Mouse (Mus musculus) kidney, embryonic 14.5 days (tissue): ENCODE results near the gene Ccdc92b. TPM values are rescaled to one million over a fixed set of nuclear protein-coding genes. Genes with fewer than 3 reads are reported as not detected.

Experiments
- ATAC-seq: fragments of 200-750 bp; cut with Nextera tagmentation; 2 replicates; pipeline ENCODE4 v1.8.0; 2017; ENCODE audit warnings: moderate number of reproducible peaks, mild to moderate bottlenecking, moderate TSS enrichment, moderate library complexity; ENCODE audit not compliant: low FRiP score, low TSS enrichment
- H3K27ac ChIP-seq: fragments of 300-500 bp; sonication (generic); 2 replicates; pipeline ENCODE4 v1.5.1; 2014; ENCODE audit warnings: low read depth, mild to moderate bottlenecking, low read length, moderate library complexity, mixed read lengths
- H3K27me3 ChIP-seq: fragments of 300-500 bp; sonication (generic); 2 replicates; pipeline ENCODE4 v1.6.1; 2014; ENCODE audit warnings: mild to moderate bottlenecking, low read length; ENCODE audit not compliant: control insufficient read depth, insufficient read depth
- H3K36me3 ChIP-seq: fragments of 300-500 bp; sonication (generic); 2 replicates; pipeline ENCODE4 v1.6.1; 2014; ENCODE audit warnings: low read length, mixed read lengths; ENCODE audit not compliant: control insufficient read depth, insufficient read depth
- H3K4me1 ChIP-seq: fragments of 300-500 bp; sonication (generic); 2 replicates; pipeline ENCODE4 v1.6.1; 2014; ENCODE audit warnings: low read length, mixed read lengths; ENCODE audit not compliant: control insufficient read depth, insufficient read depth
- H3K4me2 ChIP-seq: fragments of 300-500 bp; sonication (generic); replicated peaks from 2 replicates; pipeline ENCODE4 v1.6.1; 2014; ENCODE audit warnings: low read depth, mild to moderate bottlenecking, low read length
- H3K4me3 ChIP-seq: fragments of 300-500 bp; sonication (generic); 2 replicates; pipeline ENCODE4 v1.5.1; 2014; ENCODE audit warnings: mild to moderate bottlenecking, low read length
- H3K9ac ChIP-seq: fragments of 300-500 bp; sonication (generic); 2 replicates; pipeline ENCODE4 v1.6.1; 2014; ENCODE audit warnings: low read depth, mild to moderate bottlenecking, low read length, moderate library complexity
- H3K9me3 ChIP-seq: fragments of 300-500 bp; sonication (generic); 2 replicates; pipeline ENCODE4 v1.6.1; 2016; ENCODE audit warnings: low read length; ENCODE audit not compliant: control insufficient read depth
- WGBS: fragments of 180-500 bp; shearing (Covaris S2); extraction: QIAGEN DNeasy Blood & Tissue Kit; methylation state at CpG from one replicate; pipeline ENCODE4 v1.1.7; 2014; 5-methylcytosine and 5-hydroxymethylcytosine counted together
- polyA plus RNA-seq: library from polyadenylated mRNA; unstranded; fragments of >200 nt; fragmentation: Nextera tagmentation; extraction: Ambion mirVana; gene quantifications from 2 replicates; pipeline ENCODE4 v1.2.1, GENCODE M21; 2014

Gene Ccdc92b
- polyA plus RNA-seq, 1 experiment from 2014 or later: 0.12 TPM

GRCm38 (mm10) chr11:74660336-74660735 lies 40.9 kb downstream of the Ccdc92b start:
- no peak for ATAC-seq
- WGBS: 94% methylated on average over 13 of the region's 13 CpGs
- no peaks in the 10 kb centered on the region for H3K4me1 ChIP-seq
- H3K9me3 ChIP-seq: peaks cover 5% of the 10 kb centered on the region; the same call in 1 of the 2 replicates
- H3K4me3 ChIP-seq: no peak overlapping the region
- no peaks in the 10 kb centered on the region for H3K27me3 ChIP-seq
- no peak overlapping the region for H3K4me2 ChIP-seq
- H3K9ac ChIP-seq: no peak overlapping the region
- H3K27ac ChIP-seq: no peak overlapping the region
- peaks cover 87% of the 10 kb centered on the region for H3K36me3 ChIP-seq

GRCm38 (mm10) chr11:74661641-74662040 lies 42.2 kb downstream of the Ccdc92b start:
- Histone ChIP-seq H3K27ac (no peak overlapping the region), H3K27me3 (no peaks in the 10 kb centered on the region), H3K36me3 (peaks cover 98% of the 10 kb centered on the region), H3K4me1 (no peaks in the 10 kb centered on the region), H3K9me3 (peaks cover 5% of the 10 kb centered on the region; the same call in 1 of the 2 replicates), H3K9ac (no peak overlapping the region), H3K4me3 (no peak overlapping the region), H3K4me2 (no peak overlapping the region)
- WGBS: 93% methylated on average over 19 of the region's 19 CpGs
- no peak for ATAC-seq

- no peak for ATAC-seq
- Histone ChIP-seq H3K9ac (no peak overlapping the region), H3K27ac (no peak overlapping the region), H3K27me3 (no peaks in the 10 kb centered on the region), H3K4me1 (no peaks in the 10 kb centered on the region), H3K9me3 (peaks cover 5% of the 10 kb centered on the region; the same call in 1 of the 2 replicates), H3K4me2 (no peak overlapping the region), H3K36me3 (peaks cover 99% of the 10 kb centered on the region), H3K4me3 (no peak overlapping the region)
- WGBS: 90% methylated on average over 6 of the region's 6 CpGs
These were observed 42.8 kb downstream of the Ccdc92b start for GRCm38 (mm10) chr11:74662221-74662620.

GRCm38 (mm10) chr11:74664279-74664678 lies 44.9 kb downstream of the Ccdc92b start:
- no peak overlapping the region for H3K27ac ChIP-seq
- H3K9me3 ChIP-seq: no peaks in the 10 kb centered on the region
- ATAC-seq: no peak
- H3K4me3 ChIP-seq: no peak overlapping the region
- H3K4me1 ChIP-seq: no peaks in the 10 kb centered on the region
- WGBS: 92% methylated on average over 3 of the region's 3 CpGs
- peaks cover 98% of the 10 kb centered on the region for H3K36me3 ChIP-seq
- H3K9ac ChIP-seq: no peak overlapping the region
- no peak overlapping the region for H3K4me2 ChIP-seq
- H3K27me3 ChIP-seq: no peaks in the 10 kb centered on the region

GRCm38 (mm10) chr11:74664906-74665305 lies 45.5 kb downstream of the Ccdc92b start:
- Histone ChIP-seq H3K4me2 (no peak overlapping the region), H3K27me3 (no peaks in the 10 kb centered on the region), H3K36me3 (peaks cover 98% of the 10 kb centered on the region), H3K4me1 (no peaks in the 10 kb centered on the region), H3K27ac (no peak overlapping the region), H3K4me3 (no peak overlapping the region), H3K9me3 (no peaks in the 10 kb centered on the region), H3K9ac (no peak overlapping the region)
- ATAC-seq: no peak
- 86% methylated on average over 8 of the region's 8 CpGs for WGBS

- no peaks in the 10 kb centered on the region for H3K27me3 ChIP-seq
- H3K9me3 ChIP-seq: no peaks in the 10 kb centered on the region
- H3K4me3 ChIP-seq: no peak overlapping the region
- no peaks in the 10 kb centered on the region for H3K4me1 ChIP-seq
- no peak overlapping the region for H3K27ac ChIP-seq
- H3K36me3 ChIP-seq: peaks cover 91% of the 10 kb centered on the region
- H3K4me2 ChIP-seq: no peak overlapping the region
- WGBS: 94% methylated on average over 17 of the region's 17 CpGs
- no peak for ATAC-seq
- no peak overlapping the region for H3K9ac ChIP-seq
These were observed 46.4 kb downstream of the Ccdc92b start for GRCm38 (mm10) chr11:74665631-74666283.

- Histone ChIP-seq H3K4me2 (no peak overlapping the region), H3K9ac (no peak overlapping the region), H3K27me3 (no peaks in the 10 kb centered on the region), H3K27ac (no peak overlapping the region), H3K4me1 (no peaks in the 10 kb centered on the region), H3K36me3 (peaks cover 86% of the 10 kb centered on the region), H3K4me3 (no peak overlapping the region), H3K9me3 (no peaks in the 10 kb centered on the region)
- WGBS: 95% methylated on average over 5 of the region's 5 CpGs
- no peak for ATAC-seq
These were observed 46.9 kb downstream of the Ccdc92b start for GRCm38 (mm10) chr11:74666284-74666652.

GRCm38 (mm10) chr11:74666776-74667581 lies 47.6 kb downstream of the Ccdc92b start:
- H3K36me3 ChIP-seq: peaks cover 78% of the 10 kb centered on the region
- no peak overlapping the region for H3K4me3 ChIP-seq
- H3K27ac ChIP-seq: no peak overlapping the region
- WGBS: 97% methylated on average over 14 of the region's 14 CpGs
- H3K4me1 ChIP-seq: no peaks in the 10 kb centered on the region
- no peak overlapping the region for H3K4me2 ChIP-seq
- no peaks in the 10 kb centered on the region for H3K27me3 ChIP-seq
- no peaks in the 10 kb centered on the region for H3K9me3 ChIP-seq
- H3K9ac ChIP-seq: no peak overlapping the region
- ATAC-seq: no peak

- no peak overlapping the region for H3K4me3 ChIP-seq
- no peaks in the 10 kb centered on the region for H3K9me3 ChIP-seq
- H3K27ac ChIP-seq: no peak overlapping the region
- H3K9ac ChIP-seq: no peak overlapping the region
- no peaks in the 10 kb centered on the region for H3K4me1 ChIP-seq
- H3K4me2 ChIP-seq: no peak overlapping the region
- H3K36me3 ChIP-seq: peaks cover 72% of the 10 kb centered on the region
- no peaks in the 10 kb centered on the region for H3K27me3 ChIP-seq
- WGBS: 94% methylated on average over 13 of the region's 13 CpGs
- ATAC-seq: no peak
These were observed 48.2 kb downstream of the Ccdc92b start for GRCm38 (mm10) chr11:74667582-74668010.
